Mouse (Mus musculus) E14TG2a.4 (cell line): Measurements from ENCODE around the gene Thsd4.

Experiments
- CTCF ChIP-seq: conservative IDR thresholded peaks from 2 replicates; pipeline ENCODE4 v1.5.1; 2014; ENCODE audit warnings: low read length
- NANOG ChIP-seq: IDR thresholded peaks from 2 replicates; pipeline ENCODE4 v1.6.1; 2014; ENCODE audit warnings: borderline replicate concordance, low read length, mixed read lengths
- POU5F1 ChIP-seq: IDR thresholded peaks from 2 replicates; pipeline ENCODE4 v1.6.1; 2014; ENCODE audit warnings: low read length, borderline replicate concordance

DNA sequence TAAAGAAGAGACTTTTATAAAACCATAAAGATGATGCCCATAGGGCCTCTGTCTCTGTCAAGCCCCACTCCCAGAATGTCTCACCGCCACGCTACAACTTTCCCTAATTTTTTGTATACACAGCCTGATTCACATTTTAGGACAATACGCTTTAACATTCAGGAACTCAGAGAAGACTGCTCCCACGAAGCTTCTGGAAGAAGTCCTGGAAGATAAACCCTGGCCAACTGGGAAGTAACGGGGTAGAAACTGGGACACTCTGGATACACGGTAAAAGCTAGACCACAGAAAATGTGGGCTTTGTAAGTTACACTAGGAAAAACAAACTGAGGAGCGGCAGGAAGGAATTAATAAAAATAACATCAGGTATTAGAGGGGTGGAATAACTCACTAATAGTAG lies 318.7 kb downstream of the Thsd4 start:
- no peak for TF ChIP-seq CTCF
- TF ChIP-seq NANOG, result no peak
- no peak for TF ChIP-seq POU5F1
